Mouse (Mus musculus) hindbrain, embryonic 15.5 days (tissue): ENCODE results near the gene Olfr1359. TPM values are rescaled to one million over a fixed set of nuclear protein-coding genes. Genes with fewer than 3 reads are reported as not detected.
"Not testable (repeated sequence)": the region's sequence is repeated elsewhere in the genome, so short reads cannot be mapped to it uniquely, and the experiment has no call there.

Experiments
- ATAC-seq: fragments of 200-750 bp; cut with Nextera tagmentation; 2 replicates; pipeline ENCODE4 v1.8.0; 2017; ENCODE audit warnings: low read depth, moderate number of reproducible peaks, moderate TSS enrichment; ENCODE audit not compliant: low FRiP score
- H3K27ac ChIP-seq: fragments of 300-500 bp; sonication (generic); replicated peaks from 2 replicates; pipeline ENCODE4 v1.5.1; 2015; ENCODE audit warnings: mild to moderate bottlenecking, inconsistent platforms
- H3K27me3 ChIP-seq: fragments of 300-500 bp; sonication (generic); 2 replicates; pipeline ENCODE4 v1.6.1; 2015; ENCODE audit warnings: control low read depth, inconsistent platforms
- H3K36me3 ChIP-seq: fragments of 300-500 bp; sonication (generic); 2 replicates; pipeline ENCODE4 v1.6.1; 2015; ENCODE audit warnings: control low read depth, inconsistent platforms
- H3K4me1 ChIP-seq: fragments of 300-500 bp; sonication (generic); replicated peaks from 2 replicates; pipeline ENCODE4 v1.6.1; 2015; ENCODE audit warnings: control low read depth, inconsistent platforms
- H3K4me2 ChIP-seq: fragments of 300-500 bp; sonication (generic); 2 replicates; pipeline ENCODE4 v1.6.1; 2015; ENCODE audit warnings: moderate library complexity, mild to moderate bottlenecking, inconsistent platforms
- H3K4me3 ChIP-seq: fragments of 300-500 bp; sonication (generic); 2 replicates; pipeline ENCODE4 v1.5.1; 2015; ENCODE audit warnings: mild to moderate bottlenecking, inconsistent platforms
- H3K9ac ChIP-seq: fragments of 300-500 bp; sonication (generic); 2 replicates; pipeline ENCODE4 v1.6.1; 2015; ENCODE audit warnings: inconsistent platforms
- H3K9me3 ChIP-seq: fragments of 300-500 bp; sonication (generic); 2 replicates; pipeline ENCODE4 v1.6.1; 2016; ENCODE audit warnings: control low read depth, inconsistent platforms
- WGBS: fragments of 180-500 bp; shearing (Covaris S2); methylation state at CpG from one replicate; pipeline ENCODE4 v1.1.7; 2015; 5-methylcytosine and 5-hydroxymethylcytosine counted together
- polyA plus RNA-seq: library from polyadenylated mRNA; unstranded; fragments of >200 nt; fragmentation: Nextera tagmentation; extraction: Ambion mirVana; gene quantifications from 2 replicates; pipeline ENCODE4 v1.2.1, GENCODE M21; 2015

Olfr1359 gene
- polyA plus RNA-seq, 1 experiment from 2014 or later = not detected

GRCm38 (mm10) chr13:21733466-21733865 lies 35.6 kb downstream of the Olfr1359 start:
- Histone ChIP-seq H3K9ac (no peak overlapping the region), H3K4me2 (no peak overlapping the region; the same call in 1 of the 2 replicates)

GRCm38 (mm10) chr13:21734010-21734905 lies 36.3 kb downstream of the Olfr1359 start:
- Histone ChIP-seq H3K27me3 (no peaks in the 10 kb centered on the region), H3K4me2 (peak overlapping the region; percentile 73), H3K9me3 (no peaks in the 10 kb centered on the region), H3K4me1 (peaks cover 19% of the 10 kb centered on the region), H3K27ac (peak overlapping the region; percentile 96), H3K4me3 (peak overlapping the region; percentile 56), H3K9ac (peak overlapping the region; percentile 54), H3K36me3 (no peaks in the 10 kb centered on the region)
- under 1% methylated on average over 21 of the region's 21 CpGs for WGBS
- ATAC-seq = peak; percentile 86

More at GRCm38 (mm10) chr13:21733466-21733865, 35.6 kb downstream of the Olfr1359 start:
- peak overlapping the region; percentile 96 for H3K27ac ChIP-seq
- 61% methylated on average over 5 of the region's 5 CpGs for WGBS
- no peak overlapping the region for H3K4me3 ChIP-seq
- no peaks in the 10 kb centered on the region for H3K36me3 ChIP-seq
- peak; percentile 15; the same call in 1 of the 2 replicates for ATAC-seq
- no peaks in the 10 kb centered on the region for H3K9me3 ChIP-seq
- no peaks in the 10 kb centered on the region for H3K27me3 ChIP-seq
- peaks cover 19% of the 10 kb centered on the region for H3K4me1 ChIP-seq

- H3K36me3 ChIP-seq, H3K27me3 ChIP-seq, H3K9me3 ChIP-seq: not testable (repeated sequence)
- peak; percentile 91 for ATAC-seq
- peak within 1 kb of the TSS; percentile 73 for H3K4me2 ChIP-seq
- H3K9ac ChIP-seq = peak within 1 kb of the TSS; percentile 54
- H3K4me3 ChIP-seq = peak within 1 kb of the TSS; percentile 56
- H3K27ac ChIP-seq = peak within 1 kb of the TSS; percentile 96
- peaks cover 19% of the 10 kb centered on the region for H3K4me1 ChIP-seq
- WGBS = under 1% methylated on average over 52 of the region's 56 CpGs
Measured at GRCm38 (mm10) chr13:21734906-21735767, 37.2 kb downstream of the Olfr1359 start, which contains the start of gene Hist1h4j. Hist1h4j (plus strand) TSS chr13:21735064.

GRCm38 (mm10) chr13:21745006-21745405 lies 47.1 kb downstream of the Olfr1359 start:
- H3K4me3 ChIP-seq = no peak overlapping the region
- WGBS = 97% methylated on average over 1 of the region's 1 CpGs
- no peak overlapping the region for H3K4me2 ChIP-seq
- H3K9me3 ChIP-seq = no peaks in the 10 kb centered on the region
- H3K27me3 ChIP-seq = no peaks in the 10 kb centered on the region
- peaks cover 12% of the 10 kb centered on the region for H3K4me1 ChIP-seq
- H3K27ac ChIP-seq = no peak overlapping the region
- no peak overlapping the region for H3K9ac ChIP-seq
- no peak for ATAC-seq
- no peaks in the 10 kb centered on the region for H3K36me3 ChIP-seq

GRCm38 (mm10) chr13:21749387-21750158 lies 51.7 kb downstream of the Olfr1359 start:
- Histone ChIP-seq H3K9ac (peak overlapping the region; percentile 53), H3K27ac (peak overlapping the region; percentile 89), H3K4me2 (peak overlapping the region; percentile 73), H3K36me3 (no peaks in the 10 kb centered on the region), H3K27me3 (no peaks in the 10 kb centered on the region), H3K4me1 (peaks cover 27% of the 10 kb centered on the region), H3K4me3 (peak overlapping the region; percentile 48), H3K9me3 (no peaks in the 10 kb centered on the region)
- no peak for ATAC-seq
- 7% methylated on average over 5 of the region's 5 CpGs for WGBS

- not testable (repeated sequence) for H3K36me3 ChIP-seq, H3K9me3 ChIP-seq, H3K27me3 ChIP-seq
- H3K4me3 ChIP-seq = peak within 1 kb of the TSS; percentile 48
- peak; percentile 91 for ATAC-seq
- H3K4me2 ChIP-seq = peak within 1 kb of the TSS; percentile 73
- WGBS = under 1% methylated on average over 47 of the region's 56 CpGs
- peak within 1 kb of the TSS; percentile 53 for H3K9ac ChIP-seq
- H3K27ac ChIP-seq = peak within 1 kb of the TSS; percentile 89
- H3K4me1 ChIP-seq = peaks cover 31% of the 10 kb centered on the region
Measured at GRCm38 (mm10) chr13:21750159-21751017, 52.5 kb downstream of the Olfr1359 start, which contains the start of gene Hist1h4k. Hist1h4k (minus strand) TSS chr13:21750505.

GRCm38 (mm10) chr13:21751417-21751816 lies 53.5 kb downstream of the Olfr1359 start:
- Histone ChIP-seq H3K27ac (no peak overlapping the region), H3K9ac (no peak overlapping the region), H3K4me2 (no peak overlapping the region), H3K27me3 (no peaks in the 10 kb centered on the region), H3K36me3 (no peaks in the 10 kb centered on the region), H3K4me3 (no peak overlapping the region), H3K4me1 (peaks cover 31% of the 10 kb centered on the region), H3K9me3 (no peaks in the 10 kb centered on the region)
- ATAC-seq = no peak

- H3K4me3 ChIP-seq = no peak overlapping the region
- 79% methylated on average over 3 of the region's 3 CpGs for WGBS
- no peak overlapping the region for H3K4me2 ChIP-seq
- no peak for ATAC-seq
- no peak overlapping the region for H3K9ac ChIP-seq
- H3K36me3 ChIP-seq = no peaks in the 10 kb centered on the region
- peaks cover 31% of the 10 kb centered on the region for H3K4me1 ChIP-seq
- no peak overlapping the region for H3K27ac ChIP-seq
- H3K27me3 ChIP-seq = no peaks in the 10 kb centered on the region
- no peaks in the 10 kb centered on the region for H3K9me3 ChIP-seq
Measured at GRCm38 (mm10) chr13:21751827-21752226, 53.9 kb downstream of the Olfr1359 start.

- 0 out of 2 replicates have a peak overlapping the region, but pooled peaks have one; percentile 2 for H3K27ac ChIP-seq
- WGBS = 52% methylated on average over 3 of the region's 3 CpGs
- H3K27me3 ChIP-seq = no peaks in the 10 kb centered on the region
- H3K9ac ChIP-seq = no peak overlapping the region
- peaks cover 31% of the 10 kb centered on the region for H3K4me1 ChIP-seq
- no peaks in the 10 kb centered on the region for H3K9me3 ChIP-seq
- no peak overlapping the region for H3K4me3 ChIP-seq
- no peaks in the 10 kb centered on the region for H3K36me3 ChIP-seq
- ATAC-seq = no peak
- H3K4me2 ChIP-seq = 0 out of 2 replicates have a peak overlapping the region, but pooled peaks have one; percentile 88
Measured at GRCm38 (mm10) chr13:21752356-21752755, 54.4 kb downstream of the Olfr1359 start.

- Histone ChIP-seq H3K9me3 (no peaks in the 10 kb centered on the region), H3K4me2 (peak overlapping the region; percentile 88), H3K4me3 (peak overlapping the region; percentile 47), H3K36me3 (no peaks in the 10 kb centered on the region), H3K27me3 (no peaks in the 10 kb centered on the region), H3K9ac (peak overlapping the region; percentile 60), H3K4me1 (peaks cover 31% of the 10 kb centered on the region), H3K27ac (peak overlapping the region; percentile 94)
- ATAC-seq = no peak
- 2% methylated on average over 10 of the region's 10 CpGs for WGBS
Measured at GRCm38 (mm10) chr13:21753051-21753523, 55.2 kb downstream of the Olfr1359 start.
